Mouse (Mus musculus): ENCODE measurements at regions not wholly inside any gene's neighbourhood (a gene's known extent, or its start where the extent isn't known, plus 50 kb on each side); places are given as distances from the start of the nearest gene placed in this dataset.

DNA sequence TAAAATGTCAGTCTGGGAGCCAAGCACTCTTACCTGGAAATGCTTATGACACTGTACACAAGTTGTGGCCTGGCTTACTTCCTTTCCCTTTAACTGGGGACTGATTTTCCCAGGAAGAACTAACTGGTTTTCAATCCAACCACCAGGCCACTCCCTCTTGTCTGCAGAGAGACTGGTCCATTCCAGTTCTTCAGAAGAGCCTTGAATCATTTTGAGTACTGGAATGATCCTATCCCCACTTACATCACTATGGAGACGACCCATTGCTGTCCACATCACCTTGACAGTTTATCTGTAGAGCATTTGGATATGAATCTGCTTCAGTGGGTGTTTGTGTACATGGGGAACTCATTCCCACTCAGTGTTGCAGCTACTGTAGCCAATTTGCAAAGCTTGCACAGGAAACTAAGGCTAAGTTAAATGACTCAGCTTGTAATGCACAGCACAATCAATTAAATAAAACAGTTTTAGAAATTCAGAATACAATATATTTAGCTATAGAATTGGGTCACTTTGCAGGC lies 121.7 kb upstream of the Prep start:
- peak in 1 of 2 experiments; percentile 6 for DNase-seq (ENCODE audit: low spot score in 2 of 2)

- no peak for DNase-seq (ENCODE audit: low spot score in 2 of 2)
Observed at GRCm38 (mm10) chr10:44939403-44939802, 127.6 kb upstream of the Prep start.

DNA sequence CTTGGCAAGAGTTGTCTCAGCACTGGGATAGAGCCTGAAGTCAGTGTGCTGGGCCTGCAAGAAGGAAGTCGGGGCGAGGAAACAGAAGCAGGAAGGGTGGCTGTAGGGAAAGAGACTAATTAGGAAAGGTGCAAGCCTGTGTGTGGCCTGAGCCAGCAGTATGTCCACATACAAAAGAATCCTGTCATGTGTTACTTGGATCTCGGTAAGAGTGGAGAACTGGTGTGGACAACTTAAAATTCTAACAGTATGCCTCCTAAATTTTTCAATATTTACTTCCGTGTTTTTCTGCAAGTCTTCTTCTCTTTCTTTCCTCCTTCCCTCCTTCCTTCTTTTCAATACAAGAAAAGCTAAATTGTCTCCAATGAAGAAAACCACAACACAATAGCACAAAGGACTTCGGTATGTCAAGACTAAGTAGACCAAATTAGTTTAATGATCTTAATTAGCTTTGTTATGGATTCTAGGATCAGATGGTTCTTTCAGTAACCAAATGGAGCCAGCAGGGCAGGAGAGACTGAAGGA lies 130.0 kb upstream of the Prep start:
- no peak for DNase-seq (ENCODE audit: low spot score in 2 of 2)

- DNase-seq (ENCODE audit: low spot score in 2 of 2) = no peak
Observed at GRCm38 (mm10) chr10:44930796-44931195, 136.2 kb upstream of the Prep start.

- no peak for DNase-seq (ENCODE audit: low spot score in 2 of 2)
Observed at GRCm38 (mm10) chr10:44913751-44914388, 153.1 kb upstream of the Prep start.

- no peak for DNase-seq (ENCODE audit: low spot score in 2 of 2)
Observed at GRCm38 (mm10) chr10:44904520-44904919, 162.5 kb upstream of the Prep start.

- DNase-seq (ENCODE audit: low spot score in 2 of 2) = no peak
Observed at GRCm38 (mm10) chr10:44901203-44901602, 165.8 kb upstream of the Prep start.

DNA sequence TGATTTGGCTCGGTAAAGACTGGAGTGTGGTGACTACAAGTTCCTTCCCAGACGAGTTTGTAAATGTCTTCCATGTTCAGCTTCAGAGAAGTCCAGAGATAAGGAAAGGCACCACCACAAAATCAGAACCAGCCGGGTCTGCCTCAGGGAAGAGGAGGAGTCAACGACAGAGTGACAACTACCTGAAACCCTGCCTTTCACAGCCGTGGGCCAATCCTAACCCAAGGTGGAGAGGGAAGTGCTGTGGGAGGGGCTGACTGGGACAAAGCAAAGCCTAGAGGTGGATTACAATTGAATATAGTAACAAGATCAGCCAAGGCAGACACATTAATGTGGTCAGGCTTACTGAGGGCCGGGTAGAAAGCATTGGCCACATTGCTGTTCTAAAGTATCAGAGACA lies 174.9 kb upstream of the Prep start:
- no peak for DNase-seq (ENCODE audit: low spot score in 2 of 2)

GRCm38 (mm10) chr10:44887081-44887683 lies 179.8 kb upstream of the Prep start:
- no peak for DNase-seq (ENCODE audit: low spot score in 2 of 2)

GRCm38 (mm10) chr10:44881967-44882366 lies 185.0 kb upstream of the Prep start:
- DNase-seq (ENCODE audit: low spot score in 2 of 2) = no peak

GRCm38 (mm10) chr10:44877076-44877663 lies 189.8 kb upstream of the Prep start:
- DNase-seq (ENCODE audit: low spot score in 2 of 2) = no peak

DNA sequence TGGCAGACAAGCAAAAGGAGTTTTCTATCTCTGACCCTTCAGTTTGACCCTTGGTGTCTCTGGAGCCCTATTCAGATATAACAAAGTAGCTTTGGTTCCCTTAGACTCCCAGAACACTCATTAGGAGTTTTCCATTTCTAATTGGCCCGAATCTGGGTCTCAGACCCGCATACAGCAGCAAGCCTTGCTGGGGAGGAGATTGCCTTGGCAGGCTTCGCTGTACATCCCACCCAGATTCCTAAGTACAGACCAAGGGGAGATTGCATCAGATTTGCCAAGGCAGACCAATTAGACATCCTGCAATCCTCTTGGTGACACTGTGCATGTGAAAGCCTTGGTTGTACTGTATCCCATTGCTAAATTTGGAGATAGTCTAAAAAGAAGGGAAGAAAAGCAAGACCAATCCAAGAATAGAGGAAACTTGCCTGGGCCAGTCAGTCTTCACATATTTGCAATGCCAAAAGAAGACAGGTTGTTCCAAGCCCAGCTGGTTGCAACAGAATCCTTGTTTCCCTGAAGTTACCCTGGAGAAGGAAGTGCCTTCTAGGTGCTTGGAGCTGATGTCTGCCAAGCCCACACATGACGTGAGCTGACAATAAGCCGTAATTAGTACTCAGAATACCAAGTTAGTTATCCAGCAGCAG lies 193.2 kb upstream of the Prep start:
- peak; percentile 7 to 13 for DNase-seq (ENCODE audit: low spot score in 2 of 2)

- DNase-seq (ENCODE audit: low spot score in 2 of 2) = no peak
Observed at GRCm38 (mm10) chr10:44864191-44864747, 202.7 kb upstream of the Prep start.

GRCm38 (mm10) chr10:44862360-44862674 lies 204.7 kb upstream of the Prep start:
- DNase-seq (ENCODE audit: low spot score in 2 of 2) = no peak

DNA sequence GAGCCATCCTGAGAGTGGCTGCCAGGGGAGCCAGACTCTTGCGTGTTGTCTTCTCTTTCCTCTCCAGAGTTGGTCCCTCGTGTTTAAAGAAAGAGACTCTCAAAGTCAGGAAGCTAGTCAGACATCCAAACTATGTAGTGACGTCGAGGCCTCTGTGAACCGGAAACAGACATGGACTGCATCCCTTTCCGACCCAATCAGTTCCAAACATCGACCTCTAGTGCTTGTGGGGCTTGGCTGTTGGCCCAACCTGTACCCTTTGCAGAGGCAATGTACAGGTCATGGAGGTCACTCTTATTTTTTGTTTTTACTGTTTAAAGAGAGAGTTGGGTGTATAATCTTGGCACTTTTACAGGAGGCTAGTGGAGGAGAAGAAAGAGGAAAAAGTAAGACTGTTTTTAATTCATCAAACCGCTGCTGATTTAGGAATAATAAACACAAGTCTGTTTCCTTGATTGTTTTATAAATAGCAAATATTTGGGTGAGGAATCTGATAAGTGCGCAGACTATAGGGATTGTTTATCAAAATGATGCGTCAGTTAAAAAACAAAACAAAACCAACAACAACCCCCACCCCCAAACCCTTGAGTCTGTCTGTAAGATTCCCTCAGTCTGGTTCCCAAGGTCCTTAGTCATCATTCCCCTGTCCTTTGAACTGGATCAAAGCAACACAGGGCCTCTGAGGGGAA lies 205.2 kb upstream of the Prep start:
- DNase-seq (ENCODE audit: low spot score in 2 of 2) = no peak

- no peak for DNase-seq (ENCODE audit: low spot score in 2 of 2)
Observed at GRCm38 (mm10) chr10:44857444-44857843, 209.6 kb upstream of the Prep start.

DNA sequence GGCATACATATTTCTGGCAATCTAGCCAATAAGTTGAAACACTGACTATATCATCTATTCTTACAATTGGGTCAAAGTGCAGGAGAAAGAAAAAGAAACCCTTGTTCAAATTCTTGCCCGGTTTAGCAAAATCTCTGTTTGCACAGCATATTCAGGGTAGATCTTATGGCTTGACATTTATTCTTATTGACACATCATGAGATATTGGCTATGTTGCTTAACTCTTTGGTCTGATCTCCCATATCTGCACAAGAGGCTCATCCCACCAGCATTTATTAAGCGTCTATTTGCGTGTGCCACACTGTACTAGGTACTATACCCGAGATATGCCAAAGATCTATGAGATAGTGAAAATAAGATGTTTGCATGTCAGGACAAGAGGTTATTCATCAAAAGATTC lies 212.9 kb upstream of the Prep start:
- DNase-seq (ENCODE audit: low spot score in 2 of 2) = no peak

- no peak for DNase-seq (ENCODE audit: low spot score in 2 of 2)
Observed at GRCm38 (mm10) chr10:44849016-44849415, 218.0 kb upstream of the Prep start.

- DNase-seq (ENCODE audit: low spot score in 2 of 2) = no peak
Observed at GRCm38 (mm10) chr10:44846765-44847164, 220.2 kb upstream of the Prep start.

DNA sequence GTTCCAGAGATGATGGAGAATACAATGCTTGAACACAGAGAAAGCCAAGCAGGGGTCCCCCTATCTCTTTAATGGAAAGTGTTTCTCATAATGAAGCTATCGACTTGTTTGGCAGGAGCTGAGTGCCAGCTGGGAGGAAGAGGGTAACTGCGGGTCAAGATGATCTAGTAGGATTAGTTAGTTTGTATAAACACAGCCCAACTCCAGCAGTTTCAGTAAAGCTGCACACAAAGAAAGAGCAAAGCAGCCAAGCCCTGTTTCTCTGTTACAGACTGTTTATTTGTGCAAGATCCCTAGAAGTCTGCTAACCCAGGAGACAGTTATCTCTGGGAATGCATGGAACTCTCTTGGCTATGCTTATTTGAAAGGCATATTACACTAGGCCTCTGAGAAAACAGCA lies 220.9 kb upstream of the Prep start:
- DNase-seq (ENCODE audit: low spot score in 2 of 2) = no peak

- DNase-seq (ENCODE audit: low spot score in 2 of 2) = no peak
Observed at GRCm38 (mm10) chr10:44840449-44840848, 226.6 kb upstream of the Prep start.

DNA sequence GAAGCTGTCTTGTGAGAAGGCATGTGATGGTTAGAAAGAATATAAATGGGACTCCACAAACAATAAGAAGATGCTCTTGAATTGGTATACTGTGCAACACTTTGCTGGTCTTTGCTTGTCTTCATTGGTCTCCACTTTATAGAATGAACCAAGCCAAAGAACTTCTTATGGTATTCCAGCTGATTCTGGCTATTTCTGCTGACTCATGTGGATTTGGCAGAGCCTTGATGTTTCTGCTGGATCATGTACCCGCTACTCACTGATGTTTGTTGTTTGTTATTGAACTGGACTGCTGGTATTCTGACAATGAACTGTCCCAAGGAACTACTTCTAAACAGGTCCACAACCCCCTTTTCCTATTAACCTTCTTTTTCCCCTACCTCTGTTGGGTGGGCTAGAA lies 234.5 kb upstream of the Prep start:
- DNase-seq (ENCODE audit: low spot score in 2 of 2) = no peak

Data from left cerebral cortex, adult 9 months (tissue).